8 mouse cellular contexts compared by ENCODE assay signal in the genomic region with DNA sequence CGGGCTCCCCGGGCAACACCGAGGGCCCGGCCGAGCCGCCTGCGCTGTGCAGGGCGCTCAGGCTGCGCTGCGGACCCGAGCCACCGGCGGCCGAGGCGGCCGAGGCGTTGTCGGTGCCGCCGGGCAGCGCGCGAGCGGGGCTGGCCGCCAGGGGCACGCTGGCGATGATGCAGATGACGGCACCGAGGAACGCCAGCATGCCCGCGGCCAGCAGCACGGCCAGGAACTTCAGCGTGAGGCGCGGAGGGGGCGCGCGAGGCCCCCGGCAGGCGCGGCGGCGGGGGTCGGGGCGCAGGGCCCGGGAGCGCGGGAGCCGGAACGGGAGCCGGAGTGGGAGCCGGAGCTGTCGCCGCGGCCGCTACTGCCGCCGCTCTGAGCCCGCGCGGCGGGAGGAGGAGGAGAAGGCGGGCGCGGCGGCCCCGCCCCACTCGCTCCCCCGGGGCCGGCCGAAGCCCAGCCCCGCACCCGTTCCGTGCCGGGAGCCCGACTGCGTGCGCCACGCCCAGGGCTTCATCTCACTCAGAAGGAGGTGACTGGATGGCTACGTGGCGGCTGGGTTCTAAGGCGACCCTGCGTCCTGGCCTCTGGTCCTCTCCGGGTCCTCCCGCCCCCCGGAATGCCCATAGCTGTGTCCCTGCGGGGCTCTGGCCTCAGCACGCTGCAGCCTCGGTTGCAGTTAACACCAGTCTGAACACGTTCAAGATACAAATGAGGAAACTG. TPM values are rescaled to one million over a fixed set of nuclear protein-coding genes. Genes with fewer than 3 reads are reported as not detected.
DNase-seq lines count a peak whose midpoint lies in the region; ATAC-seq lines count a peak whose summit lies in the region.

A gene (minus strand): TSS at position 415 of the 720 bp plus-strand sequence.

- peak within 1 kb of the TSS; percentile 57 for H3K4me3 ChIP-seq in kidney, embryonic 14.5 days (ENCODE audit: low read length)
- peak within 1 kb of the TSS; percentile 58 for H3K4me3 ChIP-seq in liver, embryonic 11.5 days (ENCODE audit: low read depth, low read length)
- peak within 1 kb of the TSS; percentile 64 for H3K4me3 ChIP-seq in neural tube, embryonic 12.5 days

- H3K4me1 ChIP-seq in kidney, embryonic 14.5 days (ENCODE audit: control insufficient read depth, insufficient read depth, low read length) = no peaks in the 10 kb centered on the region
- H3K4me1 ChIP-seq in liver, embryonic 11.5 days (replicated peaks; ENCODE audit: control insufficient read depth, insufficient read depth, low read length) = peaks cover 5% of the 10 kb centered on the region; the same call in 1 of the 2 replicates
- peaks cover 14% of the 10 kb centered on the region for H3K4me1 ChIP-seq in neural tube, embryonic 12.5 days

- peaks cover 69% of the 10 kb centered on the region for H3K27me3 ChIP-seq in kidney, embryonic 14.5 days (ENCODE audit: control insufficient read depth, insufficient read depth, low read length)
- H3K27me3 ChIP-seq in liver, embryonic 11.5 days (replicated peaks; ENCODE audit: control insufficient read depth, insufficient read depth, low read length) = peaks cover 82% of the 10 kb centered on the region
- peaks cover 62% of the 10 kb centered on the region for H3K27me3 ChIP-seq in neural tube, embryonic 12.5 days (replicated peaks)

- peak; percentile 31 for DNase-seq in ovary, postnatal 10 days (ENCODE audit: low spot score)
- no peak for DNase-seq in ovary, adult 18-20 months (ENCODE audit: low spot score)
- peak; percentile 79 to 86 for DNase-seq in cerebellum, postnatal 14 days
- DNase-seq in liver, embryonic 11.5 days (ENCODE audit: low spot score) = peak; percentile 49
- DNase-seq in thymus, postnatal 0 days (ENCODE audit: low spot score) = no peak

- H3K9ac ChIP-seq in kidney, embryonic 14.5 days (ENCODE audit: low read depth, low read length) = peak within 1 kb of the TSS; percentile 61
- H3K9ac ChIP-seq in liver, embryonic 11.5 days (ENCODE audit: low read depth, low read length) = no peak within 1 kb of the TSS
- H3K9ac ChIP-seq in neural tube, embryonic 12.5 days = peak within 1 kb of the TSS; percentile 77

- no peaks in the 10 kb centered on the region for H3K9me3 ChIP-seq in kidney, embryonic 14.5 days (ENCODE audit: control insufficient read depth, low read length)
- no peaks in the 10 kb centered on the region for H3K9me3 ChIP-seq in liver, embryonic 11.5 days (ENCODE audit: control insufficient read depth, low read length)
- H3K9me3 ChIP-seq in neural tube, embryonic 12.5 days = no peaks in the 10 kb centered on the region

- no peaks in the 10 kb centered on the region for H3K36me3 ChIP-seq in kidney, embryonic 14.5 days (ENCODE audit: control insufficient read depth, insufficient read depth, low read length)
- no peaks in the 10 kb centered on the region for H3K36me3 ChIP-seq in liver, embryonic 11.5 days (ENCODE audit: control insufficient read depth, insufficient read depth, low read length)
- H3K36me3 ChIP-seq in neural tube, embryonic 12.5 days = no peaks in the 10 kb centered on the region

- ATAC-seq in granulocyte monocyte progenitor cell, adult 5-6 weeks (replicated peaks; ENCODE audit: poor library complexity, severe bottlenecking) = peak; percentile 38
- peak; percentile 75 for ATAC-seq in kidney, embryonic 14.5 days (ENCODE audit: low FRiP score, low TSS enrichment)
- ATAC-seq in liver, embryonic 11.5 days (replicated peaks; ENCODE audit: low FRiP score) = peak; percentile 45; the same call in 1 of the 2 replicates
- peak; percentile 61 for ATAC-seq in neural tube, embryonic 12.5 days (ENCODE audit: low FRiP score, low read depth)

- H3K4me2 ChIP-seq in kidney, embryonic 14.5 days (replicated peaks; ENCODE audit: low read depth, low read length) = peak within 1 kb of the TSS; percentile 93
- H3K4me2 ChIP-seq in liver, embryonic 11.5 days = peak within 1 kb of the TSS; percentile 71
- peak within 1 kb of the TSS; percentile 90 for H3K4me2 ChIP-seq in neural tube, embryonic 12.5 days (replicated peaks)

- WGBS in kidney, embryonic 14.5 days = under 1% methylated on average over 68 of the region's 91 CpGs
- under 1% methylated on average over 70 of the region's 91 CpGs for WGBS in liver, embryonic 11.5 days
- under 1% methylated on average over 68 of the region's 91 CpGs for WGBS in neural tube, embryonic 12.5 days

- H3K27ac ChIP-seq in kidney, embryonic 14.5 days (ENCODE audit: low read depth, low read length) = no peak within 1 kb of the TSS
- H3K27ac ChIP-seq in liver, embryonic 11.5 days (ENCODE audit: low read depth, low read length) = no peak within 1 kb of the TSS
- 0 out of 2 replicates have a peak within 1 kb of the TSS, but pooled peaks have one; percentile 32 for H3K27ac ChIP-seq in neural tube, embryonic 12.5 days

RNA-seq across cellular contexts. Expression of the gene that starts here (rescaled TPM):
- total RNA-seq in granulocyte monocyte progenitor cell, adult 5-6 weeks (2014; fragmentation: Nextera tagmentation) = 0.52 and 0.85 TPM in 2 replicates
- total RNA-seq in granulocyte monocyte progenitor cell, adult 5-6 weeks (2017) = 0.04 and 0.31 TPM in 2 replicates
- 0.50 and 1.8 TPM in 2 replicates for polyA plus RNA-seq in kidney, embryonic 14.5 days (2014; fragmentation: Nextera tagmentation; extraction: Ambion mirVana)
- 0.27 and 0.43 TPM in 2 replicates for polyA plus RNA-seq in liver, embryonic 11.5 days (2014; fragmentation: Nextera tagmentation; extraction: Ambion mirVana)
- 13.2 and 13.6 TPM in 2 replicates for polyA plus RNA-seq in neural tube, embryonic 12.5 days (2016; fragmentation: Nextera tagmentation; extraction: Ambion mirVana)
- 2.0 and 2.3 TPM in 2 replicates for polyA plus RNA-seq in thymus, postnatal 0 days (2015; fragmentation: Nextera tagmentation; extraction: Ambion mirVana)

Comparison
In these comparisons a context has a peak if more than half of its experiments do, and no peak if none do; other contexts are left out.
1. DNase-seq: peak in ovary, postnatal 10 days (single experiment) and cerebellum, postnatal 14 days (2 of 2); none in ovary, adult 18-20 months (single experiment) and thymus, postnatal 0 days (single experiment).
2. Peak in ATAC-seq in granulocyte monocyte progenitor cell, adult 5-6 weeks; RNA of the gene not detected or under 1 TPM.
3. Peak in DNase-seq, ATAC-seq, H3K4me3 ChIP-seq and H3K4me2 ChIP-seq in liver, embryonic 11.5 days; RNA of the gene not detected or under 1 TPM.
4. Peak in every context shown above with its lines, with median percentiles within 50 percentile points of each other: ATAC-seq, H3K4me2 ChIP-seq and H3K4me3 ChIP-seq.